Mouse (Mus musculus) thymus, postnatal 25 days (tissue): ENCODE measurements around the gene Itgb3.
"Not testable (repeated sequence)": the region's sequence is repeated elsewhere in the genome, so short reads cannot be mapped to it uniquely, and the experiment has no call there.

ENCODE experiments used
- DNase-seq: peaks from one replicate; pipeline ENCODE4 v3.0.0; 2022

The Itgb3 gene

DNA sequence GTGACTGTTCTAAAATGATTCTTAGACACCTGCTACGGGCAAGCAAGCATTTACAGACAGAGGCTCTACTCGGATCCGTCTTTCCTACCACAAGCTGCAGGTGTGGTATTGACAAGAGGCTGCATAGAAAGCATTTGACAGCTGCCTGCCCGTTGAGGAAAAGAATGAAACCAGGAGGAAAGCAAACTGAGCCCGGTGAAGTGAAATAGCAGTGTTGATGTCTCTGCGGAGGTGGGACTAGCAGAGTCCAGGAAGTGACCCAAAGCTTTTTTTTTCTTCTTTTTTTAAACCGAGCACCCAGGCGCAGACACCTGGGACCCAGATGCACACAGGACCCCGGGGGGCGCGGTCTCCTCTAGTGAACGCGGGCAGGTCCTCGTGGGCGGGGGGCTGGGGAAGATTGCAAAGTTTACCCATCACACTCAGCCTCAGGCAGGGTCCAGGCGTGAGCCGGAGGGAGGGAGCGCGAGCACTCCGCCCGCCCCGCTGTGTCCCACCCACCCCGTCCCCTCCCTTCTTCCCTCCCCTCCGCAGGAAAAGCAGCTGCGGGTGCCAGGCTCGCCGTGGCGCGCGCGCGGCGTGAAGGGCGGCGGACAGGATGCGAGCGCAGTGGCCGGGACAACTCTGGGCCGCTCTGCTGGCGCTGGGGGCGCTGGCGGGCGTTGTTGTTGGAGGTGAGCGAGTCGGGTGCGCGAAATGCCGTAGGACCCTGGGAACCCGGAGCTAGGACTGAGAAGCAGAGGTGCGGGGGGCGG lies at the start of gene Itgb3:
Itgb3 (plus strand) TSS at position 510 of the 755 bp plus-strand sequence.
- DNase-seq = peak; percentile 73

DNA sequence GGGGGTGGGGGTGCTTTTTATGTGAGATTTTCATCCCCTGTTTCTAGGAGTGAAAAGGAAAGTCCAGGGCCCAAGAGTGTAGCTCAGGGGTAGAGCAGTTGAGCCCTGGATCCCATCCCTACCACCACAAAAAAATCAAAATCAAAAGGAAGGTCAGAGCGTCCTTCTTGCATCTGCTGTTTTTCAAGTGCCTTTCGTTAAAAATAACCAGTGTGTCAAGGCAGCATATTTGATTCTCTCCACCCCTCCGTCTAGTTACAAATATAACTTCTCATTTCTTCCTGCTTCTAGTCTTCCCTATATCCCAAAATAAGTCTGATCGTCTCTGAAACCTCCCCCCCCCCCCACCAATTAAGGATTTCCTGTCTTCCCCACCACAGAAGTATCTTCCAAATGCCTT lies 49.7 kb upstream of the Itgb3 start:
- DNase-seq = no peak

DNA sequence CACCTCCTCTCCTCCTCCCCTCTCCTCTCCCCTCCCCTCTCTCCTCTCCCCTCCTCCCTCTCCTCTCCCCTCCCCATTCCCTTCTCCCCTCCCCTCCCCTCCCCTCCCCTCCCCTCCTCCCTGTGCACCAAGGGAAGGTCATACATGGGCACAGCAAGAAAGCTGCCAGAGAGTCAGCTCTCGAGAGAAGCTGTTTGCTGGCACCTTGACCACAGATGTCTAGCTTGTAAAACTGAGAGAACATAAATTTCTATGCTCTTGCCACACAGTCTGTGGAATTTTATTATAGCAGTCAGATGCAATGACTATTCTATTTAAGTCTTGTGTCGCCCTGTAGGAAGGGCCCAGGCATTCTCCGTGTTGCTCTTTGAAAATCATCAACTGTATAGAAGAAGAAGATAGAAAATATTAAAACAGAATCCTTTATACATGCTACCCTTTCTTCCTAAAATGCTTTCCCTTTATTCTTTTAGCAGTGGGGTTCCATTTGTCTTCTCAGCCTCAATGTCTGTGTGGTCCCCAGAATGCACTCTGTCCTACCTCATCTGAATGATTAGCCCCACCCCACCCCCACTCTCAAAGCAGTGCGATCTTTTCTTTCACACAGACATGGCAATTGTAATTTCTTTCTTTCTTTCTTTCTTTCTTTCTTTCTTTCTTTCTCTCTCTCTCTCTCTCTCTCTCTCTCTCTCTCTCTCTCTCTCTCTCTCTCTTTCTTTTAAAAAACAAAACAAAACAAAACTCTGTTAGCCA lies 49.0 kb upstream of the Itgb3 start:
- no peak for DNase-seq

DNA sequence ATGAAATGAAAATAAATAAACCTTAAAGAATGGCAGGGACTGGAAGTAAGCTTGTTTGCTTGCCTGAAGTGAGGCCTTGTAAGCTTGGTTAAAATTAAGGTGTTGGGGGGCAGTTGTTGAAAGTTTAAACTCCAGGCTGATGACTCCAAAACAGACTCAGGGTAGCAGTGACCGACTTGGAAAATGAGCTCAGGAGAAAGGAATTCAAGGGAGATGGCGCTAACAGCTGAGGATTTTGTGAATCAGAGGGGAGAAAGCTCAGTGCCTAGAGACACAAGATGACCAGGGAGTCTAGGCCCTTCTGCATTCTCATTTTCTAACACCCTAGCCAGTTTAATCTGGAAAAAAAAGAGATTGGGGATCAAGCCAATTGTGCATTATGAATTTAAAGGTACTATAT lies 46.8 kb upstream of the Itgb3 start:
- DNase-seq = no peak

DNA sequence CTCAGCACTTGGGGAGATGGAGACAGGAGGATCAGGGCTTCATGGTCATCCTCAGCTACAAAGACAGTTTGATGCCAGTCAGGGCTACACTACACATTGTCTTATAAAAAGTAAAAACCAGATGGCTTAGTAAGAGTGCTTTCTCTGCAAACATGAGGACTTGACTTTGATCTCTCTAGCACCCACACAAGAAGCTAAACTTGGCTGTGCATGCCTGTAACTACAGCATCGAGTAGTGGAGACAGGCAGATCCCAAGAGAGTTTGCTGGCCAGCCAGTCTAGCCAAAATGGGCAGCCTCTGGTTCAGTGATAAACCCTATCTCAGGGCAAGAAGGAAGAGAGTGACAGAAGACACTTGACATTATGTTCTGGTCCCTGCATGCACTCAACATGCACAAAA lies 44.3 kb upstream of the Itgb3 start:
- no peak for DNase-seq

DNA sequence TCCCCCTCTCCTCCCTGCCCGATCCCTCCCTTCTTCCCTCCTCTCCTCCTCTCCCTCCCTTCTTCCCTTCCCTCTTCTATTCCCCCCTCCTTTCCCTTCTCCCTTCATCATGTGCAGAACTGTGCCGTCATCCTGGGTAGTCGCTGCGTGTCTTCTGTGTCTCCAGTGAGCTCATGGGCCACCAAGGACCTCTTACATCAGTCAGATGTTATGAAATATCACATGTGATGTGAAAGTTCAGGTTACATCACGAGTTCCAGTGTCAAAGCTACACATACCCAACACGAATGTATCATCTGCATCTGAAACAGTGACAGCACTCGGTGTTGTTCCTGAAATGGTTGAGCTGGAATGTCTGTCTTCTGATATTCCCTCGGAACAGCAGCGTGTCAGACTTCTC lies 42.6 kb upstream of the Itgb3 start:
- DNase-seq = no peak

DNA sequence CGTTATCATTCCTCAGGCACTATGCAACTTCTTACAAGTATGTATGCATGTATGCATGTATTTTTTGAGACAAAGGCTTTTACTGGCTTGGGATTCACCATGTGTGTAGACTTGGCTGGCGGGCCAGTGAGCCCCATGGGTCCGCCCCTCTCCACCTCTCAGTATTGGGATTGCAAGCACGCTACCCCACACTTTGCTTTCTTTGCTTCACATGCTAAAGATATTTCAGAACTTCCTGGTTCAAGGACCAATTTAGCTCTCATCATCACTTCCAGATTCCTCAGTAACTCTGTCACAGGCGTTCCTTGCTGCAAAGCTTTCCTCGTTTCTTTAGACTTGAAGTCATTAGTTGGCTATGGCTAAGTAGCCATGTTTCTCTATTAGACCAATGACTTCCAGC lies 41.7 kb upstream of the Itgb3 start:
- DNase-seq = no peak

DNA sequence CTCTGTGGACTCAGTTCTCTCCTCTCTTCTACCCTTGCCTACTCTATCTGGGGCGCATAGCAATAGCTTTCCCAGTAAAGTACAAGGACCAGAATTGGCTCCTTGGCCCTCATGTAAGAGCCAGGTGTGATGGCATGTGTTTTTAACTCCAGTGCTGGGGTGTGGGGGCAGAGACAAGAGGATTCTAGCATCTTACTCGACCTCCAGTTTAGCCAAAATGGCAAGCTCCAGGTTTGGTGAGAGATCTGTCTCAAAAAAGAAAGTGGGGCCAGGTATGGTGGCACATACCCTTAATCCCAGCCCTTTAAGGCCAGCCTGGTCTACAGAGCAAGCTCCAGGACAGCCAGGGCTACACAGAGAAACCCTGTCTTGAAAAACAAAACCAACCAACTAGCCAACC lies 41.0 kb upstream of the Itgb3 start:
- DNase-seq = no peak

DNA sequence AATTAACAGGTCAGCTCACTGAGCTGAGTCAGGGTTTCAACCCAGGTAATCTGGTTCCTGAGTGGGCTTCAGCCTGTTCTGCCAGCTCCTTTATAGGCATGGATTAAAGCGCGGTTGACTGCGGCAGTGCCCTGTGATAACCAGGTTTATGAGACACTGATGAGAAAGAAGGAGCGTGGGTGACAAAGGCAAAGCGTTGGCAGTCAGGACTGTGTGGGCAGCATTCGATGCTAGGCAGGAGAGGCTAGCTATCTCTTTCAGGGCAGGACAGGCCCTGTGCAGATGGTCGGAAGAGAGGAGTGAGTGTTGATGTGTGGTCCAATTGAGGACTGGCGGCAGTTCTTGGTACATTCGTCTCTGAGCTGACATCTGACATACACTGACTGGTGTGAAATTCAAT lies 40.1 kb upstream of the Itgb3 start:
- DNase-seq = no peak

DNA sequence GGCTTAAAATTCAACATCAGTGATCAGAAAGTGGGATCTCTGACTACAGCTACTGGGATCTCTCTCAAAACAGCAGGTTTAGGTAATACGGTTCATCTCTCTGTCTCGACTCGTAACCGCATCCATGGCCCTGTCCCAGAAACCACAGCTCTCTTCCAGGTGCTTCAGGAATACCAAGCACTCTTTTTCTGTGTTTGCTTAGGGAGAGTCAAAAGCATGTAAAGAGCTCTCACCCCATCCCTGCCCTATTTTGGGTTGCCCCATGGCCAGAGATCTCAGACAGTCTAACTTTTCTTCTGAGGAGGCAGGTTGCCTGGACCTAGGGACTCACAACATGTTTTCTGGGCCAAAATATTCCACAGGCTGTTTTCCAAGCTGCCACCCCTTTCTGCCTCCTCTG lies 39.5 kb upstream of the Itgb3 start:
- DNase-seq = no peak

DNA sequence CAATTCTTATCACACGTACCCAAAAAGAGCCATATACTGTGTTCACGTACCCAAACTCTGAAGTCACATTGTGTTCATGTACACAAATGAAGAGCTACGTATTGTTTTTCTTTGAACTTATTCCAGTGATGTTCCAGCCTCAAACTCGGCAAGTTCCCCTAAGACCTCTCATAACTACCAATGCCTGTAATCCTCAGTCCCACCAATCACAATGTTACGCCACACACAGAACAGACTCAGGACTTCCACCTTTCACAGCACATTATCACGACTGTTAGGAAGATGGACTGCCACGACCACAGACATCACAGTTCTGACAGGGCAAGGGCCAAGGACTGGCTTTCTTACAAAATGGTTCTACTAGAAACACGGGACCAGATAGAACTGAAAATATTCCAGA lies 37.3 kb upstream of the Itgb3 start:
- DNase-seq = not testable (repeated sequence)

DNA sequence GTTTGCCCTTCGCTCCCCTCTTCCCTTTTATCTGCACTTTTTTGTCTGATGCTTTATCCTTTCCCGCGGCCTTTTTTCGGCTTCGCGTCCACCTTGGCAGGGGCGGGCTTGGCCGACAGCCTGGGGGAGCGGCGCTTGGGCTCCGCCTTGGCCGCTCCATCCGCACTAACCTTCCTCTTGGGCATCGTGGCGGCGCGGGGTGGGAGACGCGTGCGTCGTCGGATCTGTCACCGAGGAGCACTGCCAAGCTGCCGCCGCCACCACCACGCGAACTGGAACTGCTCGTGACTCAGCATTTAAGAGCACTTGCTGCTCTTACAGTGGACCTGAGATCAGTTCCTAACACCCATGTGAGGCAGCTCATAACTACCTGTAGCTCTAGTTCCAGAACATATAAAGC lies 36.4 kb upstream of the Itgb3 start:
- DNase-seq = not testable (repeated sequence)

DNA sequence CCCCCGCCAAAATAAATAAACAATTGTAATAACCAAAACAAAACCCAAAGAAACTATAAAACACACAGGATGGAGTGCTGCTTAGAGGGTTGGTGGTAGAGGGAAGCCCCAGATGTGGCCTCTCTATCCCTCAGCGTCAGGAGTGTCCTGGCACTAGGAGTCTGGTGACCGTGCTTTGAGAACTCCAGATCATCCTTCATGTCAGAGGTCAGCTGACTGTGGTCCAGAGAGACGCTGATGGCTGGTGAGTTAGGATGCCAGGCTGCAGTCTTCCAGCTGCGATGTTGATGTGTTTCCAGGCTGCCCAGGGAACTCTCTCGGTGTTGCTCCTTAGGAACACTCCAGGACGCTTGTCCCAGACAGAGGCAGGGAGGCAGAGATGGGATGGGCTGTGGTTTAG lies 35.7 kb upstream of the Itgb3 start:
- DNase-seq = no peak

DNA sequence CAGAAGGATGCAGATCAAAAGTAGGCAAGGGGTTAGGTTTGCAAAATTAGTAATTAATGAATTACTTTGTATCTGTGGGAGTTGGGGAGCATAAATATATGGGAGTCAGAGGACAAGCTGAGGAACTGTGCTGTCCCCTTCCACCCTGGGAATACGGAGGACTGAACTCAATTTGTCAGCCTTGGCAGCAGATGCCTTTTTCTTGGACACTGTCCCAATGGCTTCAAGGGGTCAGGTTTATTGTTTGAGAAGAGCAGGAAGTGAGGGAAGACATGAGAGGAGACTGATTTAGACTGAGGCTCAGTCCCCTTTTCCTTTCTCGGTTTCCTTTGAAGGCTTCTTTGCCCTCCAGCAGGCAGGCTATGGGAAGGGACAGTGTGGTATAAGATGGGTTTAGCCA lies 35.2 kb upstream of the Itgb3 start:
- no peak for DNase-seq

DNA sequence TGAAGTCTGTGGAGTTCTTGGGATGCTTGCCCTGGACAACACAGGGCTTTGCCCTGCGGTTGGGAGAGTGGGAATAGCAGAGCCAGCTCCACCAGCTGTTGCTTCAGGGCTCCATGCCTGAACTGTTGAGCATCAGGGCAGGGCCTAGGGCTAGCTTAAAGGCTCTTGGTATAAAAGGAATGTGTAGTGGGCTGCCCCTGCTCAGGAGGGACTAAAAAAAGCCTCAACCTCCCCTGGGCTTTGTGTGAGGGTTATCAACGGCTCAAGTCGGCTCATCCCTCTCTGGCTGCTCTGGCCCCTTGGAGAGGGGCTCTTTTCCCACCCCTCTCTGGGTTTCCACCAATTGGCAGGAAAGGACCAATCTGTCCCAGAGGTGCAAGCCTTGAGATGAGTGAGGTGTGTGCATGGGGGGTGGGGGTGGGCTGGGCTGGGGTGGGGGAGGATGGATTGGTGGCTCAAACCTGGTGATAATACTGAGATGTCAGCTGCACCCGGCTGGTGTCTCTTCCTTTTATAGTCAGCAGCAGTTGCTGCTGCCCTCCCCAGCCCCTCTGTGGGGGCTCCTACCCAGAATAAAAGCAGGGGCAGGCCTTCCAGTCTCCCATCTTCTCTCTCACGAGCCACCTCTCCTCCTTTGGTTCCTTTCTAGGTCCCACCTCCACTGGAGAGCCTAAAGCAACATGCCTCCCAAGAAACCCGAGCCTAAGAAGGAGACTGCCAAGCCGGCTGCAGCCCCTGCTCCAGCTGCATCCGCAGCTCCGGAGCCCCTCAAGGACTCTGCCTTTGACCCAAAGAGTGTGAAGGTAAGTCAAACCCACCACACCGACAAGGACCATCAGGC lies 30.8 kb upstream of the Itgb3 start:
- no peak for DNase-seq

DNA sequence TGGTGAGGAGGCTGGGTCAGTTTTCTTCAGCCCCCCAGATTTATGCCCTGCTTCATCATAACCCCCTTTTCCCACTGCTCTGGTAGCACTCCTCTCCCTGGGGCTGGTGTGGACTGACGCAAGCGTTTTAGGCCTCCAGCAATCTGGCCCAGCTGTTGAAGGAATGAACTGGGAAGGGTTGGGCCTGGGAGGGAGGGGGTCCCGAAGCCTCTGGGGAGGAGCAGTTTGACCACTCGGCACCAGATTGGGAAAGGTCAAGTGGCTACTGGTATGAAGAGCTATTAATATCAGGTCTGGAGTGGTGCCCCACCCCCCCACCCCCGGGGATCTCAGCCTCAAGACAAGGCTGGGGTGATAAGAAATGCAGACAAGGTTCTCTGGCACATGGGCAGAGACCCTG lies 29.7 kb upstream of the Itgb3 start:
- no peak for DNase-seq

DNA sequence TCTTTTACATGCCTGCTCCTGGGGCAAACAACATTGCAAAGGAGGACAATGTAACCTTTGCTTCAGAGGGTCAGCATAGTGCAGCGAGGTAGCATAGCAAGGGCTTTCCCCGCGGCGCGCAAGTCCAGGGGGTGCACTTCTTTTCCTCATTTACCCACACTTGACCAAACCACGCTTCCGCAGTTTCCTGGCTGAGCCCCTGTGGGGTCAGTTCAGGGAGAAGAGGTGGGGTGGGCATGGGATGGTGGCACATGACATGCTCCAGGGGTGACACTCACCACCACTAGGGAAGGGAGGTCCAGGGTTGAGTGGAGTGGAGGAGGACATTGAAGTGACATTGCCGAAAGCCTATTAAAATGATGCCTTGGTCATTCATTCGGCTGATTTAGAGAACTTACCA lies 28.7 kb upstream of the Itgb3 start:
- DNase-seq = no peak

DNA sequence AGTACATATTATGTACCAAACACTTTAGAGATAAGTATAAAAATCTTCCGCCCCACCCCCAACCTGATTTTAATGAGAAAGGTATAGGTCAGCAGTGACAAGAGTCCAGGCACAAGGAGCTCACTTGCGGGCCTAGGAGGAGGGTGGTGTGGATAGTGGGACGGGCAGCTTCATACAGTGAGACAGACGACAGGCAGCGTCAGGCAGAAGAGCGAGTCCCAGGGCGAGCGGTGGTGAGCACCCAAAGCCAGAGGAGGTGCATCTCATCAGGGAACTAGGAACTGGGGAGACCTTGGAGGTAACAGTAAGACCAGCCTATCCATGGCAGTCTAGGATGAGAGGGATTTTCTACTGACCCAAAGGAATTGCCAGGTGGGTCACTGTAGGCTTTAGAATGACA lies 28.2 kb upstream of the Itgb3 start:
- DNase-seq = no peak

DNA sequence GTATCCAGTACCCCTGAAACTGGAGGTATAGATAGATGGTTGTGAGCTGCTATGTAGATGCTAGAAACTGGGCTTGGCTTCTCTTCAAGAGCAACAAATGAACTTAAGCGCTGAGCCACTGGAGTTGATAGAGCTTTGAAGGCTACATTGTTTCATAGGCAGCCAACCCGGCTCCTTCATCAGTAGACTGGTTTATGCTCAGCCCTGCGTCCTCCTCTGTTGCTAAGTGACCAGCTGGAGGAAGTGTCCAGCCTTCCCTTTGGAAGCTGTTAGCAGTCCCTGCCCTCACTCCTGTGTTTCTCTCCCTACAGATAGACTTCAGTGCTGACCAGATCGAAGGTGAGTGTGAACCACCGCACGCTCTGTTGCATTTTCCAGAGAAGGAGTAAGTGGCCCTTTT lies 27.7 kb upstream of the Itgb3 start:
- DNase-seq = no peak

DNA sequence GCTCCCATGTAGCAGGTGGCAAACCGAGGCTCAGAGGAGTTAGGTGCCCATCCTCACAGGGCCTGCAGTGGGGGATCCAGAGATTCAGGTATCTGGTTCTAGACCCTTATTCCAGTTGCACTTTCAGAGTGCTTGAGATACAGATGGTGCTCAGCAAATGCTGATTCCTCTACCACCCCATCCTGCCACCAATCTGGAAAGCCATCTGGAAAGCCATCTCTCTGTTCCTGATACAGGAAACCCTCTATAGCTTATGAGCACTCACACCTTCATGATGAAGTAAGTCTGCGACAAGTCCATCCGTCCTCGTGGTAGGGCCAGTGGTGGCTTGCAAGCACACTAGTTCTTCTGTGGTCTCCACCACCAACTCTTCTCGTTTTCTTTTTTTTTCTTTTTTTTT lies 27.2 kb upstream of the Itgb3 start:
- DNase-seq = no peak

DNA sequence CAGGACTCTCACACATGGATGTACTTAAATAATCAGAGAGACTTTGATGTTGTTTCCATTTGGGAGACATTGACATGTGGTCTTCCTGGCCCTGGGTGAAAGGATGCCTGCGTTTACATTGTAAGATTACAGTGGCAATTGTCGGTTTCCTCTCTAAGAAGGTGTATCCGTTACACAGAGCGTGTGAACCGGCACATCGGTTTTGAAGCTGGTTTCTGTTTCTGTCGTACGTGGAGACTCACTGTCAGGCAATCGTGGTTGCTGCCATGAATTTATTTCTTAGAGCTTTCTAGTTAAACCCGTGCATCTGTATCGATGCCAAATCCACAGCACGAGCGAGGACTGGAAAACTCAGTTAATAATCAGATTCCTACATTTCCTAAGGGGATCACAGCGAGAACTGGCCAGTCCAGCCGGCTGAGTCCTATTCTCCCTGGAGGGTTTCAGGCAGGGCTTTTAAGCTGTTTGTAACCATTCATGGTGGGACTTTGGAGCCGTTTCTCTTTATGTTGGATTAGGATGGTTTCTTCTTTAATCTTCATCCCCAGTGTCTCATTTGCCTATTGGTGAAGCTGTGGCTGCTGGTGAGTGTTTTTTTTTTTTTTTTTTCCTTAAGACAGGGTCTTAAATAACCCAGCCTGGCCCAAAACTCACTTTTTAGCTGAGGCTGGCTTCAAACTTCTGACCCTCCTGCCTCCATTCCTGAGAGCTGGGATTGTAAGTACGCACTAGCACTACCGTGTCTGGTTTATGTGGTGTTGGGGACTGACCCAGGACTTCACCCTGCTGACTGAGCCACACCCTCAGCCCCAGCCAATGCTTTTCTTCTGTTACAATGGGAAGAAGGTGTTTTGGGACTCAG lies 26.1 kb upstream of the Itgb3 start:
- peak; percentile 40 for DNase-seq

DNA sequence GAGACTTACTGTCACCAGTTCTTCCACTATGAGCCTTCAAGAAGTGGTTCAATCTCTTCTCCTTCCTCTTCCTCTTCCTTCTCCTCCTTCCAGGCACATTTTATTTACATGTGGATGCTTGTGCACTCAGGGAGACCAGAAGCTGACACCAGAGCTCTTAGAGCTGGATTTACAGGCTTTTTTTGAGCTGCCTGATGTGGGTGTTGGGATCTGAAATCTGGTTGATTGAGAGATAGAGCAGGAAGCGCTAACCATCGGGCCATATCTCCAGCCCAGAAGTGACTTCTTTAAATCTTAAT lies 25.5 kb upstream of the Itgb3 start:
- no peak for DNase-seq
